Mouse (Mus musculus) hindlimb bud, embryonic 11.5 days (tissue): Measurements from ENCODE around the gene Ppp1r1c.

Source experiments
- DNase-seq: peaks from one replicate; pipeline ENCODE4 v3.0.0-alpha.2; 2012; ENCODE audit warnings: low read depth, low spot score; ENCODE audit errors: extremely low spot score

Gene Ppp1r1c

DNA sequence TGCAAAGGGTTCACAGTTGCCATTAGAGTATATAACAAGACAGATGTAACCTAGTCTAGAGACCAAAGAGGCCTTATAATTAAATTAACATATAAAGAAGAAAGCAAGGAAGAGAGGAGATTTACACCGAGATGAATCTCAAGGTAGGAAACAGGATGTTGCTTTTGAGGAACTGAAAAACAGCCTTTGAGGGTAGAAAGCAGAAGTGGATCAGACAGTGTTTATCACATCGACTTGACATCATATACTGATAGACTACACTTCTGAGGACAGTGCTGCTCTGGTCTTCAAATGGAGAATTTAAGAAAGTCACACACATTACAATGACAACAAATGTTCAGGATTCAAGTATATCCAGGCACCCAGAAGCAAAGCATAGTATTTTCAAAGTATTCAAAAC, 34.4 kb downstream of the Ppp1r1c start:
- DNase-seq = no peak

DNA sequence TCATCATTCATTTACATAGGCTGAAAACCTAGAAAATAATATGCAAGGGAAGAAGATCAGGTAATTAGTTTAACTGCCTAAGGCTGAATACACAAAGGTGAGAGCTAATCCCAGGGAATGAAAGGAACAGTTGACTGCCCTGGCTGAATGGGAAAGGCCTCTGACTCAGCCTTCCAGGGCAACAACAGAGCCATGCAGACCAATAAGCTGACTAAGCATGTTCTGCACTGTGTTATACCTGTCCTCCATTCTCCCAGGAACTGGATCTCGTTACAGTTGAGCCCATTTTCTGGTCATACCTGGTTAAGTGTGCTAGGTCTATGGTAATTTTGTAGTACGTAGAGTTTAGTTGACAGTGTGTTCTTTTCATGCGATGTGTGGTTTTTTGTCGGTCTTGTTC, 36.6 kb downstream of the Ppp1r1c start:
- DNase-seq = no peak

DNA sequence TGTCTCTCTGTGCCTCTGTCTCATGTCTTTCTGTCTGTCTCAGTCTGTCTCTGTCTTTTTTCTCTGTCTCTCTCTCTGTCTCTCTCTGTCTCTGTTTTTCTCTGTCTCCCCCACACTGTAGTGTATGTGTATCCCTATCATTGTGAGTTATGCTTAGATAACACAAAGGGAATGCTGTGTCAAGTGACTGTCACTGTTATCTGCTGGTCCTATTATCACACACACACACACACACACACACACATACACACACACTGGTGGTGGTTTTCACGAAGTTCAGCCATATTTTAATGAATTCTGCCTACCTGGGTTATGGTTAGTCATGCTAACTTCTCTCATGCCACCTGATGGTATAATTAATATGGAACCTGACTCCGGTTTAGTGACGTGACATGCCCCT, 44.1 kb downstream of the Ppp1r1c start:
- DNase-seq = no peak

DNA sequence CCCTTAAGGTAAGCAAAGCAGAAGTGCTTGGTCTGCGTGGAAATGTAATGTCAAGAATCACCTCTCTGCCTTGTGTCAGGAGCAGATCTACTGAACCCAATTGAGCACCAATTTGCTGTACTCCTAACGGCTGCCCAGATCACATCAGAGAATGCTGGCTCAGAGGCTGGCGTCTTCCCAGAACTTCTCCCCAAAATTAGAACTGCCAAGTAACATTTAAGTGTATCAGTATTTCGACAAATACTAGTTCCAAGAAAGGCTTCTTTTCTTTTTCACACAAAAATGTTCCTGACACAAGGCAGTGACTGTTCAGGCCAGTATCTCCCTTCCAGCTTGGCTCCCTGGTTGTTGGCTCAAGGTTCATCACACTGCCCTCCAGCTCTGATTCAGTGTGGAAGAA, 52.4 kb downstream of the Ppp1r1c start:
- DNase-seq = no peak

DNA sequence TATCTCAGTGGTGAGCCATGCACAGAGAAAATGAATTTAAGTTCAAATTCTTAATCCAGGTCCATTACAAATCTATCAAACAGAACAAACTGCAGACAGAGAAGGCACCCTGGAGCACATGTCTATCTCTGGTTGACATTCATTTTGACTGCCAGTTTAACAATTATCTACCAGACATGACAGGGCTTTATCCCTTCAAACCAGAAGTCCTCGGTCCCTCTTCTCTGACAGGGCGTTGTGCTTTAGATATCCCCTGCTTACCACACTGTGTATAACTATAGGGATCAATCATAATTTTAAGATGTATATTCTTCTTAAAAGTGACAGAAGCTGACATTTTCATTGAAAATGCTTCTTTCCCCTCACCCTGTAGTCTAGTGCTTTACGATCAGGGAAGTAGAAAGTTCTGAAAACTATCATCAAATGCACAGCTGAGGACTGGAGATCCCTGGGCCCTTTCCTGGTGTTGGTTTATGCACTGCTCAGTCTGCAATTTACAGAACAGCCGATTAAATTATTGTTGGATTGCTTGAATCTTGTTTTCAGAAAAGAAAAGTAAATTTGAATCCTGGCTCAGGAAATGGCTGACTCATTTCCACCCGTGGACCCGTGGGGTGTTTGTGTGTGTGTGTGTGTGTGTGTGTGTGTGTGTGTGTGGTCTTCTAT, 55.3 kb downstream of the Ppp1r1c start:
- DNase-seq = no peak

DNA sequence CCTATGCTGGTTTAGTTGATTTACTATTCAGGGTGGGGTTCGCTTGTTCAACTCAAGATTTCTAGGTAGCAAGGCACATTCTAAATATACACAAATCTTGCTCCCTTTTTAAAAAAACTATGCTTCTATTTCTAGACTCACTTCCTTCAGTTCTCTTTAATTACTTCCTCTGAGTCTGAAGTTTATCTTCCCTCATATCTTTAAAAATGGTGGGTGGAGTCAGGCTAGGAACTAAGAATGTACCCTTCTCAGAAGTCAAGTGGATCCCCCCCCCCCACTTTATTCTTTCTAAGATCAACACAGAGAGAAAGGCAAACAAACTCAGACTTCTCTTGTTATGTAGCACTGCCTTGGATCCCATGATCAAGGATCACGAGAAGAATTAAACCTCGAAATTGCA, 57.5 kb downstream of the Ppp1r1c start:
- DNase-seq = no peak

DNA sequence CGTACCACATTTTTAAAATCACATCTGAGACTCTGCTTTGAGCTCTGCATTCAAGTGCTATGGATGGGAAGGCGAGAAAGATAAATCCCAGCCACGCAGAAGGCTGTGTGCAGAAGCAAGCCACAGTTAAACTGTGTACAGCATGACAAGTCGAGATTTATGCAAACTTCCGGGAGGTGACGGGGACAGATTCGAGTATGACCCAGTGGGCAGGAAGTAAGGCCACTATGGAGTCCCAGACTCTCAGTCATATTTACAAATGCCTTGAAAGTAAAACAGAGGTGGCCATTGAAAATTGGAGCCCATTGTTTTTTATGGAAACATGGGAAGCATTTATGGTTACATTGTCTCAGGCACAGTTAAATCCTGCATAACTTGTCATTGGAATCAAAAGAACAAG, 58.1 kb downstream of the Ppp1r1c start:
- no peak for DNase-seq

DNA sequence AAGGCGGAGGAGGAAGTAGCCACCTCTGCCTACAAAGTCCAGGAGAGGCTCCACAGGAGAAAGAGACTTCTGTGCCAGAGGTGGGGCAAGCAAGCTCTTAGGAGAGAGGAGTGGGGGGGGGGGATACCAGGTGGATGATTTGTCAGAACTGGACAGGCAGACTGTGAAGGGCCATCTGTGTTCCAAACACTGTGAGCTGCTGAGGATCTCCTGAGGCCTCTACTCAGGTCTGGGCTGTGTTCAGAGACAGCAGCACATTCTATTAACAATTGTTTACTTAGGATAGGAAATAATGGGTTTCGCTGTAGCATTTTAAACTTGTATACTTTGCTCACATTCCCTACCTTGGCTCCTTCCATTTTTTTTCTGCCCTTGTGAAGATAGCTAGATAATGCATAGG, 61.0 kb downstream of the Ppp1r1c start:
- no peak for DNase-seq

DNA sequence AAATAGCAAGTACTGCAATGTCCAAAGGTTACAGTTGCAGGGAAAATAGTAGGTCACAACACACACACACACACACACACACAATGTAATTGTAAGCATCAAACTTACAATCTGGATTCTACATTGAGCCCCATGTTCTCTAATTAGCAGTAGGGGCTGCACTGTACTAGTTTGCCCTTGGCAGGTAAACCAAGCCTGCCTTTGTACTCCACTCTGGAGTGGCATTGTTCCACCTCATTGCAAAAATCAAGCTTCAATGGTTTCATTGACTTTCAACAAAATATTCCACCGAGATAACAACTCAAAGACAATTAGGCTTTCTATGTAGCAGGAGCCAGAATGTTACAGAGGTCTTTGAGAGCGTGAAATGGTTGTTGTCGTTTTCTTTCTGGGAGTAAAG, 62.7 kb downstream of the Ppp1r1c start:
- no peak for DNase-seq

DNA sequence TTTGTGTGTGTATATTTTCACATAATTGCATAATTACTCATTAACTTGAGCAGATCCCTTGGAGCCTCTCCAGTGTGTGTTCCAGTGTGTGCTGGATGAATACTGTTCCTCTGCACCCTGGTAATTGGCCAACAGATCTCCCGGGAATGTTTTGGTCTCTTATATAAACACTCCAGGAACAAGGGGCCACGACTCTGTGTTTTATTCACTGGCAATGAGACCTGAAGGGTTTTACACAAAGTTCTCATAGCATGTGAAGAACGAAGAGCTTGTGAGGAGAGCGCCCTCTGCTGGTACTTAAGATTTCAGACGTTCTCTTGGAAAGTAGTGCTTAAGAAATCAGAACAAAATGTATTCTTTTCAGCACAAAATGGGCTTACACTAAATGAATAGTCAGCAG, 66.8 kb downstream of the Ppp1r1c start:
- peak; percentile 67 for DNase-seq

DNA sequence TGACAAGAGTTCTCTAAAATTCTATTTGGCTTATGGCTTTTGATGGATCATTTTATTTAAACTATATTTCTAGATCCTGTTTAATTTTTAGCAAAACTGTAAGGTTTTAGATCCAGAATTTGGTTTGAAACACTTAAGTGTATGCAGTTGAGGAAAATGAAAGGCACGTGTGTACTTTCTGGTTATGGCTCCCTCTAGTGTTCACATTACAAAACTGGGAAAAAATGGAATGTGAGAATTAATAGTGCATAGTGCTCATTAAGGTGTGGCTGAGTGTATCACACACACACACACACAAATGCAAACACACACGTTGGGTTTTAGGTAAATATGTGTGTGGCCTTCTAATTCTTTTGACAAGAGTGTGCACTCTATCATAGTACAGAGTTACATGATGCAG, 70.2 kb downstream of the Ppp1r1c start:
- no peak for DNase-seq

DNA sequence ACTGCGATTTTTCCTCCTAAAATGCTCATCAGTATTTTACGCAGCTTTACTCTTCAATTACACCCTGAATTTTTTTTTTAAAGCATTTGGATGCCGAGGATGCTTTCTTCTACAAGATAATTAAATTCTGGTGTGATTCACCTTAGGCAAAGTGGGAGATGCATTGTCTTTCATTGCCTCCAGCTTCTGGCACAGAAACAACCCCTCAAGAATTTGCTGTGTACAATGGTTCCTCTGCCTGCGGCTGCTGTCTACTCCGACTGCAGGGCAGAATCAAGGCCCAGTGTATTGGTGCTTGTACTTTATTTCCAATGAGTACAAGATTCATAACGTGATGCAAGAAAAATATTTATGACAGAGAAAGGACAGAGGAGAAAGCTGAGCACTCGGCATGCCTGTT, 73.2 kb downstream of the Ppp1r1c start:
- DNase-seq = no peak

DNA sequence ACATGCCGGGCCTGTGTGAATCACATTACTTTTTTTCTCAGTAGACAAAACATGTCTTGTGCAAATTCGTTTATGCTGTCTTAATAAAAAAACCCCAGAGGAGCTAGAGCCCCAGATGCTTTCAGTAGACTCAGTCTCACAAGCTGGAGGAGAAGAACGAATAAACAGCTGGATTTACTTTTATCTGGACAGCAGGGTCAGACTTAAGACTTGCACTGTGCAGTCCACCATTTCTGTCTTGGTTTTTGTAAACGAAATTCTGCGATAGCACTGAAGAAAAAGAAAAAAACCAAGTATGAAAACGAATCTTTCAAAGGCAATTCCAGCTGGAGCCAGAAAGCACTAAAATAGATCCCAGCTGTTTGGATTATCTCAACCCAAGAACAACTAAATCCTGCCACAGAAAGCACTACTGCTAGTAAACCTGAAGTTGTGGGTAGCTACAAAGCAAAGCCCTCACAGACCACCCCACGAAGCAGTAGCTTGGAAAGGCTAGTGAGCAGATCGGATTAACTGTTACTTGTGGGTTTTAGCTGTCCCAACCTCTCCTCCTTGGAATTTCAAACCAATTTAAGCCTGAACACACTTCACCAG, 78.1 kb downstream of the Ppp1r1c start:
- DNase-seq = no peak

DNA sequence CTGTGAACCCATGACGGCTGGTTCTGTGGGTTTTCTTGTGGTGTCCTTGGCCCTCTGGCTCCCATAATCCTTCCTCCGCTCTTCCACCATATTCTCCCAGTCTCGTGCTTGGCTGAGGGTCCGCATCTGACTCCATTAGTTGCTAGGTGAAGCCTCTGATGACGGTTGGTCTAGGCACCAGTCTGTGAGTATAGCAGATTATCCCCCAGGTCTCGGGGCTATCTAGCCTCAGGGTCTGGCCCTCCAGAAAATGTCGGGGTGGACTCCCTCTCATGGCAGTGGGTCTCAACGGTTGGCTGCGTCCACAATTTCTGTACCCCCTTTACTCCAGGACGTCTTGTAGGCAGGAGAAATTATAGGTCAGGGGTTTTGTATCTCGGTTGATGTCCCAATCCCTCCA, 78.9 kb downstream of the Ppp1r1c start:
- no peak for DNase-seq

DNA sequence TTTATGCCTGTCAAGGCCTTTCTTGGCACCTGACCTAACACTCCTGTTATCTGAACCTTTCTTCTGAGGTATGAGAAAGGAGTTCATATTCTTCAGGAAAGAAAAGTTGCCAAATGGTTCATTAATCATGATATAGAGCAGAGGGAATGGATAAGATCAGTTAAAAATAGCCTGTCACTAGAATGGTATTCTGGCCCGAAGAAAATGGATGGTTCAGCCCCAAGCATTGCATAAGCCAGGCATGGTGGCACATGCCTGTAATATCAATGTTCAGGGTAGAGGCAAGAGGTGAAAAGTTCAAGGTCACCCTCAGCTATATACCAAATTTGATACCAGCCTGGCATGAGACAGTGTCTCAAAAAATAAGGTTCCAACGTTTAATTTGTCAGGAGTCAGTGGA, 85.6 kb downstream of the Ppp1r1c start:
- no peak for DNase-seq

DNA sequence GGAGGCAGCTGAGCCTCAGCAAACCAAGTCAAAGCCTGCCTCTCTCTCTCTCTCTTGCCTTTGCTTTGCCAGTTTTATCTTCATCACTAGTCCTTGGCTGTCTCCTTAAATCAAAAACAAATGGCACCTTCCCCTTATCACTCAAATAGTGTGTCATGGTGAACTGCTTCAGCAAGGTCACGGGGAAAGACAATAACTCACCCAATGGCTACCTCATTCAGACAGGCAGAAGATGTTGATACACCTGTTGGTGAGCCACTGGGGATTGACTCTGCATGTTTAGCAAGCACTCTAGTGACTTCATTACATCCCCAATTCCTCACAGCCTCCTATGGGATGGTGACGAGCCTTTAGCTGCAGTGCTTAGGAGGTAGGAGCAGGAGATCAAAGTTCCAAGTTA, 89.9 kb downstream of the Ppp1r1c start:
- DNase-seq = no peak

DNA sequence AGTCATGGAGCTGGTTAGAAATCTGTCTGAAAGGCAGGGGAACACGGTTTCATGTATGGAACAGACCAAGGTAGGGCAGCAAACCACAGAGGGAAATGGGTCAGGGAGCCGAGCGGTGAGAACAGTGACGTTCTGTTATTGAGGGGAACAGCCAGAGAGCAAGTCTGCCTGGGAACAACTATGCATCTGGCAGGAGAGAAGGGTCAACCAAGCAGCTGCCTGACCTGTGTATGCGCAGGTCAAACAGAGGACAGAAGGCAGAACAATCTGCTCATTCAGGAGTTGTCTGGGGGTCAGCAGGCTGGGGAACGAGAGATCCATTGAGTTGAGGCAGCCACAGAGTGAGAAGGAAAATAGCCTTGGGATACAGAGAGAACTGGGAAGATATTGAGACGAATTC, 91.0 kb downstream of the Ppp1r1c start:
- no peak for DNase-seq

DNA sequence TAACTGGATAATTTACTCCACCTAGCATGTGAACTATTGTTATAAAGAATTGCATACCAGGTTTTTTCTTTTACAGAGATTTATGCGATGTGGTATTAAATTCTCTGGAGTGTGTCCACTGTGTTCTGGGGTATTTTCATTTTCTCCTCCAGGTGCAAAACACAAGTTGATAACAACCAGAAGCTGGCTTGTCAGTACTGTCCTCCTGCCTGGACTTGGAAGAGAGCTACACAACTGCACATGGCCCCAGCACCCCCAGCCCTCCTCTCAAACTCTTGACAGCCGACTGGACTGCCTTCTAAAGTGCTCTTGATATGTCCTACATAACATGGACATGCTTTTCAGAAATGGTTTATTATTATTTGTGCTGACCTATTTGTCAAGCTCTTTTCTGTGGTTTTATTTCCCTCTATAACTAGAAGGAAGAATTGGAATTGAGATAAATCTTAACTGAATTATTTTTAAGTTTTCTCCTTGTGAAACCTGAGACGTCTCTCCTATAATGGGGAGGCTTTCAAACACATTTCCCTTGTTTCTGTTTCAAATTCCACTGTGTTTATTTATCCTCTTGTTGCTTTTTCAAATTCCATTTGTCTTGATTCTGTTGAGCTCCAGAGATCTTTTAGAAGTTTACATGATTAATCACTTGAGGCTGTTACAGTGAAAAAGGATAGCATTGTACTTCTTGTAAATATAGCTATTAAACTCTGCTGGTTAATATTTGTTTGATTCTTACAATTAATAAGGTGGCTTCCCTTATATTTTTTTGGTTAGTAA, 108.3 kb downstream of the Ppp1r1c start:
- no peak for DNase-seq

DNA sequence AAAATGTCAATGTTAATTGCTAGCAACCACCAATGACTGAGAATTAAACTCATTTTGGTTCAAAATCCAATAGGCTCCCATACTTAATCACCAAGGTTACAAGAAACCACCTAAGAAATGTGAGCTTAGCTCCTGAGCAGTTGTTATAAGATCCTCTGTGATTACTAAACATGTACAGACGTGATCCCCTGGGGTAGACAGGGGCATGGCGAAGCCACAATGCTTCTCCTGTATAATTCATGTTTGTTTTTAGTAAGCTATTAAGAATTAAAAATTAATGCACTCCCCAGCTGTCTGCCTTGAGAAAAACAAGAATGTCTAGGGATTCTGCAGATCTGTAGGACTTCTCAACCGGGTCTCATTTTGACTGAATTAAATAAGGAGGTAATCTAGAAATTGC, 112.0 kb downstream of the Ppp1r1c start:
- no peak for DNase-seq

DNA sequence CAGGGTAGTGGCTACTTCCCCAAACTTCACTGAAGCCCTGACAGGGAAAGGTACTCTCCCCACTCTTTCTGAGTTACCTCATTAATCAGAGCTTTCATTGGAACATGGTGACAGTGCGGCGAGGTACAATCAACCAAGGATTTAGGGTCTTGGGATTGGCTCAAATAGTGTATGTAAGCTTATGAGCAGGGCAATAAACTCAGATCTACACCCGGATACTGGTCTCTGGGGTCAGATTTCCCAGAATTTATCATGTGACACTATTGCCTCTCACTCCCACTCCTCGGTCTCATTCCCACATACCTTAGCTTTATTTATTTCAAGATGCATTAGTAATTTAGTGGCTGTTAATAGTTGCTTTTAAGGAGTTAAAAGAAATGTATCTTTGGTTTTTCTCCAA, 118.3 kb downstream of the Ppp1r1c start:
- DNase-seq = no peak

DNA sequence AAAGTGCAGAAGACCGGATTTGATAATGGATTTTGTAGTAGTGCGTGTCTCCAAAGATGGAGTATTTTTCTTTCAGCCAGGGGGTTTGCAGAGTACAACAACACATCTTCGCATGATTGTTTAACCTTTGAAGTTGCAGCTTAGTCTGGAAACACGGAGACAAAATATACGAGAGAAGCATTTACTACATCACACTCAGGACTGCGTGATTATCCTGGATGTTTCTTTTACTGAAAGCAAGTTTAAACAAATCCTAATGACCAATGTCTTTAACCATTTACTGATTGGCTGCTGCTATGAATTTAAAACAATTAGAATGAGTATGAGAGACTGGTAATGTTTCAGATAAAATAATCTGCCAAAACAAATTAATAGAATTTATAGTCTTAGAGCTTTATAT, 131.5 kb downstream of the Ppp1r1c start:
- DNase-seq = no peak

DNA sequence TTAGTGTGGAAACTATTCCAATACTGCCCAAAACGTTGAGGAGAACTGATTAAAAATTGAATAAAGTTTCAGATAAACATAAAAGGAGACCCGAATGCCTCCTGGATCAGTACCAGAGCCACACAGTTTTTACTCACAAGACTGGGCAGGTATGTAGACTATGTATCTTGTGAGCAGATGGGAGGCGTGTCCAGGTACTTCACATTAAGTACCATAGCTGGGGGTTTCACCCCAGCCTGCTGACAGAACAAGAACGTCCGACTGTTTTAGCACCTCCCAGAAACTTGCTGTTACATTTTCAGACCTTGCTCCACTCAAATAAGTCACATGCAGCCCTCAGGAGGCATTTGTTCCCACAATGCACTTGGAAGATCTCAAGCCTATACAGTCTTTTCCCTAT, 131.9 kb downstream of the Ppp1r1c start:
- no peak for DNase-seq
